Mouse (Mus musculus) activated CD4-positive, CD25-positive, alpha-beta regulatory T cell, adult 9 weeks (primary cell): Measurements from ENCODE around the gene Mcpt9. TPM values are rescaled to one million over a fixed set of nuclear protein-coding genes. Genes with fewer than 3 reads are reported as not detected.

Experiments
- polyA plus RNA-seq: library from polyadenylated mRNA; unstranded; fragments of 100-300 nt; shearing (Covaris generic); gene quantifications from one replicate; pipeline ENCODE4 v1.2.1, GENCODE M21; 2017

Gene Mcpt9
- not detected for polyA plus RNA-seq

DNA sequence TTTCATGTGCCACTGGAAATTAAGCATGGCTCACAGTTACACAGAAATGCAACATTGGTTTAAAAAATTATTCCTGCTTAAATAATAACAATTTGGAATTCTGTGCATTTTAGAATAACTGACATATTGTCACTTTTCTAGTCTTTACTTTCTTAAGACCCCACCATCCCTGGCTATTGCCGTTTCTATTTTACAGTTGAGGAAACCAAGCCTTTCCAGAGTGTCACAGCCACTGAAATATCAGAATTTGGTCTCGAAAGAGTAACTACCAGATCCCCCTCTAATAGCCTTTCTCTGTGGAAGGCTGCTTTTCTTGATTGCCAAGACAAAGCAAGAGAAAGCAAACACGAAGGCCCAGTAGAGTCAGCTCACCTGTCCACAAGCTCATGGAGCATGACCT, at the start of gene Mcpt9:
TSS of gene Mcpt9 (minus strand) at position 101 of the 400 bp plus-strand sequence.

DNA sequence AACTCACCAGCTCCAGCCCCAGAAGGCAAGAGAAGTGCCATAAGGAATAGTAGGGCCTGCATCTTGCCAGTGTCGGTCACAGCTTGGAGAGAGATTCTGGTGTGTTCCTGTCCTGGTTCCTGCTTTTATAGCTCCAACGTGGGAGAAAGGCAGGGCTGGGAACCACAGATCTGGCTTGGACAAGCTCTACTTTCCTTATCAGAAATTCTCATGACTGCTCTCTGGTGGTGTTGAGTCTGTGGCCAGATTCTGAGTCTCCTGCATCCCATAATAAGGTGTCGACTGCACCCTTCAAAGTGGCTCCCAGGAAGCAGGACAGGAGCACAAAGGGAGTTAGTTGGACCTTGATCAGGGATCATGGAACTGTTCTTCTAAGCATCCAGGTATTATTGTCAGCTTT, 31.9 kb upstream of the Mcpt9 start, which contains the start of gene Mcpt4:
TSS of gene Mcpt4 (minus strand) at position 101 of the 400 bp plus-strand sequence.

DNA sequence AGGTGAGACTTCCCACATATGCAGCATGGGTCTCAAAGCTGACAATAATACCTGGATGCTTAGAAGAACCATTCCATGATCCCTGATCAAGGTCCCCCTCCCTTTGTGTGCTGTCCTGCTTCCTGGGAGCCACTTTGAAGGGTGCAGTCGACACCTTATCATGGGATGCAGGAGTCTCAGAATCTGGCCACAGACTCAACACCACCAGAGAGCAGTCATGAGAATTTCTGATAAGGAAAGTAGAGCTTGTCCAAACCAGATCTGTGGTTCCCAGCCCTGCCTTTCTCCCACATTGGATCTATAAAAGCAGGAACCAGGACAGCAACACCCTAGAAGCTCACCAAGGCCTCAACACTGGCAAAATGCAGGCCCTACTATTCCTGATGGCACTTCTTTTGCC, 11.5 kb upstream of the Mcpt9 start, which contains the start of gene Mcpt2:
TSS of gene Mcpt2 (plus strand) at position 250 of the 400 bp plus-strand sequence.

DNA sequence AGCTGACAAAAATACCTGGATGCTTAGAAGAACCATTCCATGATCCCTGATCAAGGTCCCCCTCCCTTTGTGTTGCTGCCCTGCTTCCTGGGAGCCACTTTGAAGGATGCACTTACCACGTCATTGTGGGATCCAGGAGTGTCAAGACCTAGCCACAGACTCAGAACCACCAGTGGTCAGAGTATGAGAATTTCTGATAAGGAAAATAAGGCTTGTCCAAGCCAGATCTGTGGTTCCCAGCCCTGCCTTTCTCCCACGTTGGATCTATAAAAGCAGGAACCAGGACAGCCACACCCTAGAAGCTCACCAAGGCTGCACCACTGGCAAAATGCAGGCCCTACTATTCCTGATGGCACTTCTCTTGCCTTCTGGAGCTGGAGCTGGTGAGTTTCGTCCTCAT, 12.6 kb downstream of the Mcpt9 start, which contains the start of gene Mcpt1:
TSS of gene Mcpt1 (plus strand) at position 301 of the 400 bp plus-strand sequence.

Other genes with a start within 250 kb of the Mcpt9 start
- gene Adcy4, start 246.4 kb downstream of the Mcpt9 start, polyA plus RNA-seq: 0.11 TPM
- 81.9 TPM for gene Ripk3, start 241.6 kb downstream of the Mcpt9 start, polyA plus RNA-seq
- gene Nfatc4, start 207.4 kb downstream of the Mcpt9 start, polyA plus RNA-seq: not detected
- 1.5 TPM for gene Nynrin, start 176.5 kb downstream of the Mcpt9 start, polyA plus RNA-seq
- gene Cbln3, start 146.1 kb downstream of the Mcpt9 start, polyA plus RNA-seq: not detected
- gene Khnyn, start 145.5 kb downstream of the Mcpt9 start, polyA plus RNA-seq: 115 TPM
- 75.8 TPM for gene Sdr39u1, start 130.2 kb downstream of the Mcpt9 start, polyA plus RNA-seq
- not detected for gene Cma1, start 85.8 kb downstream of the Mcpt9 start, polyA plus RNA-seq
- gene Cma2, start 79.5 kb downstream of the Mcpt9 start, polyA plus RNA-seq: not detected
- gene Mcpt1, start 12.5 kb downstream of the Mcpt9 start, polyA plus RNA-seq: not detected
- gene Mcpt2, start 11.5 kb upstream of the Mcpt9 start, polyA plus RNA-seq: not detected
- not detected for gene Mcpt4, start 31.8 kb upstream of the Mcpt9 start, polyA plus RNA-seq
- gene Mcpt8, start 54.8 kb upstream of the Mcpt9 start, polyA plus RNA-seq: not detected
- gene Ctsg, start 72.1 kb upstream of the Mcpt9 start, polyA plus RNA-seq: not detected
- not detected for gene Gzme, start 90.1 kb upstream of the Mcpt9 start, polyA plus RNA-seq
- not detected for gene Gzmd, start 102.1 kb upstream of the Mcpt9 start, polyA plus RNA-seq
- gene Gzmg, start 129.1 kb upstream of the Mcpt9 start, polyA plus RNA-seq: not detected
- gene Gzmn, start 144.1 kb upstream of the Mcpt9 start, polyA plus RNA-seq: not detected
- 0.50 TPM for gene Gzmf, start 180.9 kb upstream of the Mcpt9 start, polyA plus RNA-seq
- 5.5 TPM for gene Gzmc, start 204.2 kb upstream of the Mcpt9 start, polyA plus RNA-seq
- 71.3 TPM for gene Gzmb, start 231.8 kb upstream of the Mcpt9 start, polyA plus RNA-seq